Mouse (Mus musculus): ENCODE measurements around the gene Noxo1. TPM values are rescaled to one million over a fixed set of nuclear protein-coding genes. Genes with fewer than 3 reads are reported as not detected.
"Not testable (repeated sequence)": the region's sequence is repeated elsewhere in the genome, so short reads cannot be mapped to it uniquely, and the experiment has no call there.

The Noxo1 gene
- total RNA-seq, 1 experiment from 2014 or later, result 4.5 TPM

- no peak for DNase-seq
Observed at GRCm38 (mm10) chr17:24677500-24678080, 18.4 kb upstream of the Noxo1 start.

GRCm38 (mm10) chr17:24686514-24686913 is 9.5 kb upstream of the Noxo1 start:
- peak; percentile 39 for DNase-seq

GRCm38 (mm10) chr17:24687146-24687595 is 8.9 kb upstream of the Noxo1 start:
- peak; percentile 70 for DNase-seq

- DNase-seq, result no peak
Observed at GRCm38 (mm10) chr17:24687599-24687998, 8.4 kb upstream of the Noxo1 start.

GRCm38 (mm10) chr17:24689251-24690081 is 6.6 kb upstream of the Noxo1 start, which contains the start of gene Syngr3:
Gene Syngr3, minus strand, starts transcription at chr17:24689955.
- DNase-seq, result no peak

GRCm38 (mm10) chr17:24692385-24692784 is 3.6 kb upstream of the Noxo1 start:
- DNase-seq, result no peak

GRCm38 (mm10) chr17:24695326-24696010 is 566 bp upstream of the Noxo1 start:
- no peak for DNase-seq

- DNase-seq, result no peak
Observed at GRCm38 (mm10) chr17:24697985-24698384, 2.0 kb downstream of the Noxo1 start.

GRCm38 (mm10) chr17:24698715-24699114 is 2.7 kb downstream of the Noxo1 start:
- DNase-seq, result no peak

- DNase-seq, result no peak
Observed at GRCm38 (mm10) chr17:24699473-24699872, 3.4 kb downstream of the Noxo1 start.

GRCm38 (mm10) chr17:24701251-24701650 is 5.2 kb downstream of the Noxo1 start:
- no peak for DNase-seq

GRCm38 (mm10) chr17:24705821-24706220 is 9.8 kb downstream of the Noxo1 start:
- DNase-seq, result no peak

GRCm38 (mm10) chr17:24706982-24707800 is 11.2 kb downstream of the Noxo1 start, which contains the start of gene Tbl3:
Gene Tbl3, minus strand, starts transcription at chr17:24707660.
- DNase-seq, result peak; percentile 93

GRCm38 (mm10) chr17:24707801-24708425 is 11.9 kb downstream of the Noxo1 start:
- DNase-seq, result no peak

- no peak for DNase-seq
Observed at GRCm38 (mm10) chr17:24708646-24709045, 12.6 kb downstream of the Noxo1 start.

- no peak for DNase-seq
Observed at GRCm38 (mm10) chr17:24715556-24715955, 19.5 kb downstream of the Noxo1 start.

- DNase-seq, result no peak
Observed at GRCm38 (mm10) chr17:24716166-24716682, 20.2 kb downstream of the Noxo1 start.

GRCm38 (mm10) chr17:24717943-24718342 is 21.9 kb downstream of the Noxo1 start, which contains the start of the genes Rnf151 and Rps2:
Gene Rnf151, minus strand, starts transcription at chr17:24718063.
Gene Rps2, plus strand, starts transcription at chr17:24718116.
- no peak for DNase-seq

- not testable (repeated sequence) for DNase-seq
Observed at GRCm38 (mm10) chr17:24718938-24719337, 22.9 kb downstream of the Noxo1 start.

- DNase-seq, result peak; percentile 96
Observed at GRCm38 (mm10) chr17:24719494-24720222, 23.6 kb downstream of the Noxo1 start.

Data from adrenal gland, postnatal 25 days (tissue).